Mouse (Mus musculus): ENCODE measurements around the gene Stxbp6. TPM values are rescaled to one million over a fixed set of nuclear protein-coding genes. Genes with fewer than 3 reads are reported as not detected.

Stxbp6 gene
- total and polyA plus RNA-seq, 3 experiments, result not detected

- no peak for TF ChIP-seq JUND (IDR thresholded peaks at IDR 0.05; ENCODE audit: low read depth, low read length)
- no peak for TF ChIP-seq CTCF (IDR thresholded peaks at IDR 0.05 in 2 of 3, conservative IDR thresholded peaks at IDR 0.05 in 1 of 3; ENCODE audit: control insufficient read depth in 1 of 3, insufficient read depth in 1 of 3, low read depth in 2 of 3, low read length in 3 of 3, poor library complexity in 1 of 3, severe bottlenecking in 1 of 3)
- TF ChIP-seq NRF1 (IDR thresholded peaks at IDR 0.05; ENCODE audit: insufficient read depth, low read depth, low read length, poor library complexity, severe bottlenecking), result no peak
- TF ChIP-seq MYB (IDR thresholded peaks at IDR 0.05; ENCODE audit: low read depth, low read length), result no peak
- TF ChIP-seq ELF1 (IDR thresholded peaks at IDR 0.05; ENCODE audit: low read depth, low read length), result no peak
- TF ChIP-seq KAT2A (conservative IDR thresholded peaks at IDR 0.05; ENCODE audit: low read depth, low read length), result no peak
- TF ChIP-seq GATA1 (IDR thresholded peaks at IDR 0.05; ENCODE audit: low read depth, low read length), result no peak
- TF ChIP-seq E2F4 (IDR thresholded peaks at IDR 0.05; ENCODE audit: borderline replicate concordance, low read depth, low read length), result no peak
- no peak for TF ChIP-seq MAX (IDR thresholded peaks at IDR 0.05; ENCODE audit: low read length)
- no peak for TF ChIP-seq MAZ (IDR thresholded peaks at IDR 0.05; ENCODE audit: low read depth, low read length)
- TF ChIP-seq SIN3A (IDR thresholded peaks at IDR 0.05; ENCODE audit: low read length), result no peak
- no peak for TF ChIP-seq UBTF (IDR thresholded peaks at IDR 0.05; ENCODE audit: borderline replicate concordance, insufficient read depth, low read depth, low read length)
- no peak for TF ChIP-seq HCFC1 (IDR thresholded peaks at IDR 0.05; ENCODE audit: low read depth, low read length)
- no peak for TF ChIP-seq CHD1 (IDR thresholded peaks at IDR 0.05; ENCODE audit: low read depth, low read length)
- no peak for TF ChIP-seq ZKSCAN1 (IDR thresholded peaks at IDR 0.05; ENCODE audit: low read depth, low read length)
- no peak for TF ChIP-seq EP300 (IDR thresholded peaks at IDR 0.05; ENCODE audit: low read depth in 1 of 2, low read length in 2 of 2)
- TF ChIP-seq MYC (IDR thresholded peaks at IDR 0.05; ENCODE audit: low read depth, low read length), result no peak
- no peak for TF ChIP-seq CHD2 (IDR thresholded peaks at IDR 0.05; ENCODE audit: low read length)
- H3K4me3 ChIP-seq (ENCODE audit: control insufficient read depth in 1 of 2, insufficient read depth in 1 of 2, low read depth in 2 of 2, low read length in 2 of 2), result no peak overlapping the region
- DNase-seq (ENCODE audit: low read depth, low spot score), result no peak
- no peaks in the 10 kb centered on the region for H3K36me3 ChIP-seq (ENCODE audit: control insufficient read depth in 1 of 2, insufficient read depth in 2 of 2, low read length in 2 of 2)
- no peaks in the 10 kb centered on the region for H3K79me2 ChIP-seq (ENCODE audit: control insufficient read depth, insufficient read depth, low read length, poor library complexity)
- no peaks in the 10 kb centered on the region for H3K9me3 ChIP-seq (replicated peaks; ENCODE audit: insufficient read depth, low read length)
- H3K27me3 ChIP-seq (ENCODE audit: control insufficient read depth in 1 of 2, insufficient read depth in 2 of 2, low read length in 2 of 2), result no peaks in the 10 kb centered on the region
- H3K4me1 ChIP-seq (ENCODE audit: control insufficient read depth in 1 of 2, insufficient read depth in 2 of 2, low read length in 2 of 2), result no peaks in the 10 kb centered on the region
- H3K27ac ChIP-seq (ENCODE audit: control insufficient read depth, low read depth, low read length), result no peak overlapping the region
- H3K9ac ChIP-seq (ENCODE audit: control insufficient read depth, low read depth, low read length, poor library complexity, severe bottlenecking), result no peak overlapping the region
These were observed 55.3 kb downstream of the Stxbp6 start for GRCm38 (mm10) chr12:45019059-45019822.

GRCm38 (mm10) chr12:45013246-45013756 lies 61.2 kb downstream of the Stxbp6 start:
- no peak for TF ChIP-seq GATA1 (IDR thresholded peaks at IDR 0.05; ENCODE audit: low read depth, low read length)
- H3K9ac ChIP-seq (ENCODE audit: control insufficient read depth, low read depth, low read length, poor library complexity, severe bottlenecking), result no peak overlapping the region
- H3K27ac ChIP-seq (ENCODE audit: control insufficient read depth, low read depth, low read length), result no peak overlapping the region
- H3K4me1 ChIP-seq (ENCODE audit: control insufficient read depth in 1 of 2, insufficient read depth in 2 of 2, low read length in 2 of 2), result no peaks in the 10 kb centered on the region
- no peaks in the 10 kb centered on the region for H3K36me3 ChIP-seq (ENCODE audit: control insufficient read depth in 1 of 2, insufficient read depth in 2 of 2, low read length in 2 of 2)
- H3K79me2 ChIP-seq (ENCODE audit: control insufficient read depth, insufficient read depth, low read length, poor library complexity), result no peaks in the 10 kb centered on the region
- no peaks in the 10 kb centered on the region for H3K9me3 ChIP-seq (replicated peaks; ENCODE audit: insufficient read depth, low read length)
- no peak overlapping the region for H3K4me3 ChIP-seq (ENCODE audit: control insufficient read depth in 1 of 2, insufficient read depth in 1 of 2, low read depth in 2 of 2, low read length in 2 of 2)
- no peak for DNase-seq (ENCODE audit: low read depth, low spot score)
- H3K27me3 ChIP-seq (ENCODE audit: control insufficient read depth in 1 of 2, insufficient read depth in 2 of 2, low read length in 2 of 2), result no peaks in the 10 kb centered on the region
